Mouse (Mus musculus) liver, embryonic 15.5 days (tissue): Measurements from ENCODE around the gene Hs6st2. TPM values are rescaled to one million over a fixed set of nuclear protein-coding genes. Genes with fewer than 3 reads are reported as not detected.

ENCODE experiments used
- ATAC-seq: fragments of 200-750 bp; cut with Nextera tagmentation; 2 replicates; pipeline ENCODE4 v1.8.0; 2017; ENCODE audit warnings: moderate number of reproducible peaks, mild to moderate bottlenecking, moderate library complexity; ENCODE audit not compliant: insufficient read depth
- H3K27ac ChIP-seq: fragments of 300-500 bp; sonication (generic); replicated peaks from 2 replicates; pipeline ENCODE4 v1.5.1; 2015; ENCODE audit warnings: mild to moderate bottlenecking, inconsistent platforms
- H3K27me3 ChIP-seq: fragments of 300-500 bp; sonication (generic); 2 replicates; pipeline ENCODE4 v1.6.1; 2015; ENCODE audit warnings: mild to moderate bottlenecking, inconsistent platforms
- H3K36me3 ChIP-seq: fragments of 300-500 bp; sonication (generic); replicated peaks from 2 replicates; pipeline ENCODE4 v1.6.1; 2015; ENCODE audit warnings: moderate library complexity, mild to moderate bottlenecking, inconsistent platforms
- H3K4me1 ChIP-seq: fragments of 300-500 bp; sonication (generic); replicated peaks from 2 replicates; pipeline ENCODE4 v1.6.1; 2015; ENCODE audit warnings: inconsistent platforms
- H3K4me2 ChIP-seq: fragments of 300-500 bp; sonication (generic); 2 replicates; pipeline ENCODE4 v1.6.1; 2015; ENCODE audit warnings: moderate library complexity, mild to moderate bottlenecking, inconsistent platforms
- H3K4me3 ChIP-seq: fragments of 300-500 bp; sonication (generic); replicated peaks from 2 replicates; pipeline ENCODE4 v1.5.1; 2015; ENCODE audit warnings: mild to moderate bottlenecking, inconsistent platforms
- H3K9ac ChIP-seq: fragments of 300-500 bp; sonication (generic); 2 replicates; pipeline ENCODE4 v1.6.1; 2015; ENCODE audit warnings: moderate library complexity, mild to moderate bottlenecking, inconsistent platforms
- H3K9me3 ChIP-seq: fragments of 300-500 bp; sonication (generic); replicated peaks from 2 replicates; pipeline ENCODE4 v1.6.1; 2016; ENCODE audit warnings: inconsistent platforms
- WGBS: fragments of 180-500 bp; shearing (Covaris S2); methylation state at CpG from one replicate; pipeline ENCODE4 v1.1.7; 2015; ENCODE audit warnings: mixed read lengths; ENCODE audit not compliant: insufficient replicate concordance; 5-methylcytosine and 5-hydroxymethylcytosine counted together
- polyA plus RNA-seq: library from polyadenylated mRNA; unstranded; fragments of >200 nt; fragmentation: Nextera tagmentation; extraction: Ambion mirVana; gene quantifications from 2 replicates; pipeline ENCODE4 v1.2.1, GENCODE M21; 2015

Hs6st2 gene
- polyA plus RNA-seq, 1 experiment from 2014 or later: 1.3 TPM

- Histone ChIP-seq H3K4me1 (no peaks in the 10 kb centered on the region), H3K27me3 (no peaks in the 10 kb centered on the region), H3K27ac (no peak overlapping the region), H3K9me3 (no peaks in the 10 kb centered on the region), H3K4me2 (no peak overlapping the region), H3K4me3 (no peak overlapping the region), H3K36me3 (no peaks in the 10 kb centered on the region), H3K9ac (no peak overlapping the region)
- WGBS: 57% methylated on average over 4 of the region's 4 CpGs
- ATAC-seq: no peak
These were observed 212.2 kb downstream of the Hs6st2 start for GRCm38 (mm10) chrX:51469411-51469810.

DNA sequence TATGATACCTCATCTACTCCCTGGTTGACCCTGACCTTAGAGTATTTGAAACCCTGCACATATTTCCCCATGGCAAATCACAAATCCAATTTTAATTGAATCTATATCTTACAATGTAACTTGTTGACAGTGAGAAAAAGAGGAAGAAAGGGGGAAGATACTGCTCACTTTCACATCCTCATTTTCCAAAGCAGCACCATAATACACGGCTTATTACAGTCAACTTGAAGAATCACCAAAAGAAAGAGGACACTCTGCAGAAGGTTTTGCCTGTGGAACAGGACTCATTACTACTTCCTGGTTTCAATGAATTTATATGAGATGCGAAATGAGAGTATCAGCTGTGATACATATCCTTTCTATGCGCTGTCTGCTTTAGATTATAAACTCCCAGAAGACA is 220.2 kb downstream of the Hs6st2 start:
- H3K27ac ChIP-seq: no peak overlapping the region
- H3K9me3 ChIP-seq: no peaks in the 10 kb centered on the region
- no peak overlapping the region for H3K4me2 ChIP-seq
- H3K4me3 ChIP-seq: no peak overlapping the region
- ATAC-seq: no peak
- no peaks in the 10 kb centered on the region for H3K36me3 ChIP-seq
- no peaks in the 10 kb centered on the region for H3K4me1 ChIP-seq
- 47% methylated on average over 3 of the region's 3 CpGs for WGBS
- no peak overlapping the region for H3K9ac ChIP-seq
- H3K27me3 ChIP-seq: no peaks in the 10 kb centered on the region; the same call in 1 of the 2 replicates

GRCm38 (mm10) chrX:51443366-51443765 is 238.3 kb downstream of the Hs6st2 start:
- 54% methylated on average over 4 of the region's 4 CpGs for WGBS
- Histone ChIP-seq H3K4me3 (no peak overlapping the region), H3K27ac (no peak overlapping the region)

DNA sequence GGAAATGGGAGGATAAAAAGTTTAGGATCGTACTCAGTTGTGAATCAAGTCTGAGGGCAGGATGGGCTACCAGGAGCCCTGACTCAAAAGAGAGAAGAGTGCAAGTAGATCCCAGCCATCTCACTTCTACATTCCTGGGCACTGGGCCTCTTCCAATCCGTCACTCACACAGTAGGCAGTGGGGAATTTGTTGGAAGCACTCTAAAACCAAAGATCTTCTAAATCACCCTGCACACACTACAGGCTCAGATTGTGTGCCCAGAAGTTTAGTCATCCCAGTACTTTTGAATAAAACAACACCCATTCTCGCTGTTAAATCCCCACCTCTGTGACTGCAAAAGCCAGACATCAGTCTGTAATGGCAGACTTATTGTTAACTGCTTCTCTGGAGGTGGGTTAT is 249.9 kb downstream of the Hs6st2 start:
- WGBS: 49% methylated on average over 3 of the region's 3 CpGs
- H3K9me3 ChIP-seq: no peaks in the 10 kb centered on the region
- ATAC-seq: no peak
- no peaks in the 10 kb centered on the region; the same call in 1 of the 2 replicates for H3K27me3 ChIP-seq
- no peak overlapping the region for H3K27ac ChIP-seq
- no peak overlapping the region for H3K4me3 ChIP-seq
- no peak overlapping the region for H3K9ac ChIP-seq
- H3K4me2 ChIP-seq: no peak overlapping the region
- H3K4me1 ChIP-seq: no peaks in the 10 kb centered on the region
- H3K36me3 ChIP-seq: no peaks in the 10 kb centered on the region

More at GRCm38 (mm10) chrX:51443366-51443765, 238.3 kb downstream of the Hs6st2 start:
- H3K36me3 ChIP-seq: no peaks in the 10 kb centered on the region
- H3K27me3 ChIP-seq: no peaks in the 10 kb centered on the region
- H3K4me2 ChIP-seq: no peak overlapping the region
- no peaks in the 10 kb centered on the region for H3K9me3 ChIP-seq
- no peak overlapping the region for H3K9ac ChIP-seq
- H3K4me1 ChIP-seq: no peaks in the 10 kb centered on the region
- ATAC-seq: no peak

DNA sequence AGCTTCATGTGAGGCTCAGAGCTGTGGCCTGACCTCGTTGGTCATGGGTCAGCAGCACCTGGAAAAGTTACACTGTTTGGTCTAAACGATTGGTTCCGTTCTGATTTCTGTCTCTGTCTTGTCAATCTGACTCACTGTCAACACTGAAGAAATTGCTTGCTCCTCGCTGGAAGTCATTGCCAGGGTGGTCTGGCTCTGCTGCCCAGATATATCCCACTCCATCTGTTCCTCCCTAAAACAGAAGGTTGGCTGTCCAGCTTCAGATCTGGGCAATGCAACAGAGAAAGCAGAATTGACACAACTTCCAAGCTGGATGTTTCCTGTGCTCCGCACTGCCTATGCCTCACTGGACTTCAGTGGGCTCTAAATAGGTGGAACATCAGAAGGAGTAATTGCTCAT is 256.6 kb downstream of the Hs6st2 start:
- 57% methylated on average over 5 of the region's 5 CpGs for WGBS
- H3K27me3 ChIP-seq: no peaks in the 10 kb centered on the region; the same call in 1 of the 2 replicates
- H3K4me2 ChIP-seq: no peak overlapping the region
- no peaks in the 10 kb centered on the region for H3K4me1 ChIP-seq
- no peak for ATAC-seq
- H3K4me3 ChIP-seq: no peak overlapping the region
- no peaks in the 10 kb centered on the region for H3K9me3 ChIP-seq
- H3K27ac ChIP-seq: no peak overlapping the region
- no peak overlapping the region for H3K9ac ChIP-seq
- no peaks in the 10 kb centered on the region for H3K36me3 ChIP-seq

DNA sequence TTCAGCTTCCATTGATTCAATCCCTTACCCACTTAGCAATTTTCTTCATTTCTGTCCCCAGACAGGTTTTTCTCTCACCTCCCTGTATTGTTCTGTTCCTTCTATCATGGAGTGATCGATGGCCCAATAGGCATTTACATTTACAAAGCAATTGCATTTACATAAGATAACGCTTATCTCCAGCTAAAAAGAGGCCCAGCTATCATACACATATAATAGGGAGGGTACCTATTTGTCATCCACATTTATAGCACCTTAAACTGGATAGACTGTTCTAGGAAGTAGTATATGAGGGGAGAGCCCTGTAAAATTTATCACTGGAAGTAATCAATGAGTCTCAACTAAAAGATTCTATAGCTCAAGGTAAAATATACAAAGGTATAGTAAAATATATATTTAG is 271.4 kb downstream of the Hs6st2 start:
- no peak for ATAC-seq
- 50% methylated on average over 2 of the region's 2 CpGs for WGBS
- no peak overlapping the region for H3K9ac ChIP-seq
- H3K4me1 ChIP-seq: no peaks in the 10 kb centered on the region
- no peak overlapping the region for H3K27ac ChIP-seq
- no peaks in the 10 kb centered on the region for H3K27me3 ChIP-seq
- no peaks in the 10 kb centered on the region for H3K9me3 ChIP-seq
- H3K4me2 ChIP-seq: no peak overlapping the region
- H3K4me3 ChIP-seq: no peak overlapping the region
- no peaks in the 10 kb centered on the region for H3K36me3 ChIP-seq

DNA sequence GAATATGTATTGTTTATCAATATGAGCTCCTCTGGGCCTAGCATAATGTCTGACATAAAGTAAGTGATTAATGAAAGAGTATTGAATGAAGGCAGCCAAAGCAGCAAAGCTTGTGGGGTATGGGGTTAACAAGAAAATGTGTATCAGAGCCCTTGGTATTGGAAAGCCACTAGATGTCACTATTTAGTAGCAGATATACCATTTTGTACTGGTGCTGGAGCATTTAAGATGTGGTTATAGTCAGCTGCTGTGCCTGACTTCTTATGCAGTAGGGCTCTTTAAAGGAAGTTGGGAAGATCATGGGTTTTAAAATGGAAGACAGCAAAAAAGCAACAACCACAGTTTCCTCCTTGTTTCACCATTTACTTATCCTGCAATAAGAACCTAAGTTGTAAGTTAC is 284.2 kb downstream of the Hs6st2 start:
- H3K4me3 ChIP-seq: no peak overlapping the region
- no peak overlapping the region for H3K27ac ChIP-seq
- no peaks in the 10 kb centered on the region for H3K4me1 ChIP-seq
- no peaks in the 10 kb centered on the region for H3K9me3 ChIP-seq
- H3K9ac ChIP-seq: no peak overlapping the region
- H3K27me3 ChIP-seq: no peaks in the 10 kb centered on the region
- no peaks in the 10 kb centered on the region for H3K36me3 ChIP-seq
- no peak for ATAC-seq
- H3K4me2 ChIP-seq: no peak overlapping the region

GRCm38 (mm10) chrX:51374670-51375069 is 307.0 kb downstream of the Hs6st2 start:
- Histone ChIP-seq H3K9me3 (no peaks in the 10 kb centered on the region), H3K4me2 (no peak overlapping the region), H3K4me3 (no peak overlapping the region), H3K36me3 (no peaks in the 10 kb centered on the region), H3K9ac (no peak overlapping the region), H3K4me1 (no peaks in the 10 kb centered on the region), H3K27ac (no peak overlapping the region), H3K27me3 (no peaks in the 10 kb centered on the region)
- no peak for ATAC-seq
- WGBS: 8% methylated on average over 5 of the region's 5 CpGs

DNA sequence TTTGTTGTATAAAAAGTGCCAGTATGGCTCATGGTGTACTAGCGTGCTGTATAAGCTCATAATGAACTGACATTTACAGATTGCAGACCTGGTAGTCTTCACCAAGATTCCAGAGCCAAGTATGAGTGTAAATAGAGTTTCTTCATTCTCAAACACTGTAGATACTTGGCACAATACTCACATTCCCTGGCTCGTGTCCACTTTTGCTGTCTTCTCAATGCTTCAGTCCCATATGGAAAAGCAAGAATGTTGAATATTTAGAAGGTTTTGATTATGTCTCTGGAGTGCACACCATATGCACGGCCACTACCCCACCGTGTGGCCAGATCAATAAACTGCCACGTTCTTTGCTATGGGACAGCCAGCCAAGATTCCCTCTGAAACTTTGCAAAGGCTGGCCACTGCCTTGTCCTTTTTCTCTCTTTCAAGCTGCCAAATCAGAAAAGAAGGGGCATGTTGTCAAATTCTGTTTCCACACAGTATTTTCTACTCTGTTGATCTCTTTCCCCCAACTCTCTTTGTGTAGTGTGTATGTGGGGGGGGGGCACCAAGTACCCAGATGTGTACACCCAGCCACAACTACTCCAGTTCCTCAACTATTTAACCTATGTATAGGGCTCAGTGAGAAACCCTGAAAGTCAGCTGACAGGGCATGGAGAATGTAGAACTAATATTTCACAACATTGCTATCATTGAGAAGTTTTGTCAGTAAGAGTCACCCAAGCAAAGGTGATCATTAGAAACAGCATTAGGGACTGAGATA is 309.0 kb downstream of the Hs6st2 start:
- Histone ChIP-seq H3K36me3 (no peaks in the 10 kb centered on the region), H3K27me3 (no peaks in the 10 kb centered on the region), H3K9ac (no peak overlapping the region), H3K9me3 (no peaks in the 10 kb centered on the region), H3K4me3 (no peak overlapping the region), H3K4me1 (no peaks in the 10 kb centered on the region), H3K4me2 (no peak overlapping the region), H3K27ac (no peak overlapping the region)
- 38% methylated on average over 5 of the region's 5 CpGs for WGBS
- ATAC-seq: no peak

DNA sequence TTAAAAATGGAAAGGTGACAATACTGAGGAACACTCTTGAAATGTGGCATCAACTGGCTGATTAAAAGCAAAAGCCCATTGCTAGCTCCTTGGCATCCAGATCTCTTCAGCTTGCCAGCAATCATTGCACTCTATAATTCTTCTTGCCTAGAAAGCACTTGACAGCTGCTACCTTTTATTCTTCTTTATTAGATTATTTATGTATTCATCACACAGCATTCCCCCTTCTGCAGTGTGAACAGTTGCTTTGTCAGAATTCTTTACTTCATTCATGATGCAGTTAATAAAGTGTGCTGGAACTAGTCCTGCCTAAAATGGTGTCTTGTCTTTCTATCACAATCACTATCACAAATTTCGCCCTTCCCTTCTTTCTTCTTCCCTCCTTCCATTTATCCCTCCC is 332.0 kb downstream of the Hs6st2 start:
- H3K4me3 ChIP-seq: no peak overlapping the region
- ATAC-seq: no peak
- H3K4me1 ChIP-seq: no peaks in the 10 kb centered on the region
- H3K9me3 ChIP-seq: no peaks in the 10 kb centered on the region
- H3K36me3 ChIP-seq: no peaks in the 10 kb centered on the region
- no peak overlapping the region for H3K4me2 ChIP-seq
- H3K9ac ChIP-seq: no peak overlapping the region
- H3K27ac ChIP-seq: no peak overlapping the region
- 57% methylated on average over 1 of the region's 1 CpGs for WGBS
- no peaks in the 10 kb centered on the region for H3K27me3 ChIP-seq

DNA sequence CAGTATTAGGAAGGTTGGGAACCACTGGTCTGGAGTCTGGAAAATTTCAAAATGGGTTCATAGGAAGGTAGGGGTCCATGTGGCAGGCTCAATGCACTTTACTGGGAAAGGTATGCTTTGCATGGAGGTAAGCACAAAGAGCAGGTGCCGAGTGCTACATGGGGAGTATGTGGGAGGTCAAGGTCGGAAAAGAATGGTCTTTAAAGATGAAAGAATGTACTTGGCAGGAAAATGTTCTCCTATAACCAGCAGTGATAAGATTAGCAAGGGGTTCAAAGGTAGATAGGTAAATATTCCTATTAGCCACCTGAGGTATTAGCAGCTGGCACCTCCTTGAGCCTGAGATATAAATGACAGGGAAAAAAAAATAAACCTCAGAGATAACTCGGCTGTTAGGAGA is 338.1 kb downstream of the Hs6st2 start:
- no peaks in the 10 kb centered on the region for H3K27me3 ChIP-seq
- WGBS: 45% methylated on average over 3 of the region's 3 CpGs
- H3K4me3 ChIP-seq: no peak overlapping the region
- no peak for ATAC-seq
- H3K27ac ChIP-seq: no peak overlapping the region
- no peak overlapping the region for H3K4me2 ChIP-seq
- no peaks in the 10 kb centered on the region for H3K9me3 ChIP-seq
- no peaks in the 10 kb centered on the region for H3K4me1 ChIP-seq
- H3K9ac ChIP-seq: no peak overlapping the region
- no peaks in the 10 kb centered on the region for H3K36me3 ChIP-seq
